Mouse (Mus musculus): ENCODE results near the gene BC017158.

- TF ChIP-seq CTCF (IDR thresholded peaks at IDR 0.05): no peak
- no peak for TF ChIP-seq EP300 (IDR thresholded peaks at IDR 0.05)
Measured at GRCm38 (mm10) chr7:128279750-128280149, 18.2 kb downstream of the BC017158 start.

Data from lung, postnatal 0 days (tissue).